Mouse (Mus musculus) CH12.LX (cell line): ENCODE data around the gene Ptpn14. TPM values are rescaled to one million over a fixed set of nuclear protein-coding genes. Genes with fewer than 3 reads are reported as not detected.

ENCODE experiments used
- DNase-seq: peaks from one replicate; pipeline ENCODE4 v3.0.0-alpha.2; 2013; ENCODE audit errors: extremely low read depth
- H3K27ac ChIP-seq: 2 replicates; pipeline ENCODE4 v1.5.1; 2012; ENCODE audit warnings: low read depth, mild to moderate bottlenecking, control low read depth, moderate library complexity; ENCODE audit not compliant: insufficient read depth
- H3K27me3 ChIP-seq: replicated peaks from 2 replicates; pipeline ENCODE3; 2012; ENCODE audit warnings: inconsistent platforms
- H3K36me3 ChIP-seq, 2 experiments: replicated peaks in 1 of 2; 2 replicates each; pipeline versions ENCODE3 to v1.6.1; 2012; ENCODE audit warnings: inconsistent platforms in 1 of 2, low read length in 1 of 2, mild to moderate bottlenecking in 1 of 2, mixed read lengths in 1 of 2, moderate library complexity in 1 of 2; ENCODE audit not compliant: control insufficient read depth in 1 of 2, insufficient read depth in 1 of 2
- H3K4me1 ChIP-seq, 2 experiments: 2 replicates each; pipeline ENCODE4 v1.6.1; 2012; ENCODE audit warnings: inconsistent platforms in 1 of 2, moderate library complexity in 1 of 2; ENCODE audit not compliant: insufficient read depth in 2 of 2, control insufficient read depth in 1 of 2
- H3K4me2 ChIP-seq: 2 replicates; pipeline ENCODE4 v1.6.1; 2012; ENCODE audit warnings: low read depth, mild to moderate bottlenecking, control low read depth; ENCODE audit not compliant: poor library complexity, insufficient read depth, severe bottlenecking
- H3K4me3 ChIP-seq, 3 experiments: fragments of 150-350 bp in 1 of 3; sonication (generic) in 1 of 3; replicated peaks in 1 of 3; 2 replicates each; pipeline versions ENCODE3 to v1.5.1; 2011 to 2012; ENCODE audit warnings: low read depth in 2 of 3, low read length in 2 of 3, mild to moderate bottlenecking in 2 of 3, moderate library complexity in 2 of 3, control low read depth in 1 of 3, improper control_type of control experiment in 1 of 3, inconsistent platforms in 1 of 3, mixed read lengths in 1 of 3; ENCODE audit not compliant: poor library complexity in 1 of 3
- H3K79me2 ChIP-seq: replicated peaks from 2 replicates; pipeline ENCODE4 v1.6.1; 2012; ENCODE audit warnings: mild to moderate bottlenecking, moderate library complexity; ENCODE audit not compliant: control insufficient read depth, poor library complexity, insufficient read depth, severe bottlenecking; ENCODE audit errors: extremely low read depth
- H3K9ac ChIP-seq: 2 replicates; pipeline ENCODE4 v1.6.1; 2012; ENCODE audit warnings: low read depth, mild to moderate bottlenecking, control low read depth, moderate library complexity; ENCODE audit not compliant: insufficient read depth
- H3K9me3 ChIP-seq: replicated peaks from 2 replicates; pipeline ENCODE3; 2012; ENCODE audit warnings: low read length, inconsistent platforms, mixed read lengths
- BHLHE40 ChIP-seq: IDR thresholded peaks from 2 replicates; pipeline ENCODE4 v1.6.1; 2011; ENCODE audit warnings: mild to moderate bottlenecking, low read depth, low read length, improper control_type of control experiment
- CHD2 ChIP-seq: IDR thresholded peaks from 2 replicates; pipeline ENCODE4 v1.6.1; 2011; ENCODE audit warnings: low read length, improper control_type of control experiment
- CTCF ChIP-seq, 2 experiments: IDR thresholded peaks in 1 of 2; conservative IDR thresholded peaks in 1 of 2; 2 replicates each; pipeline ENCODE4 v1.5.1; 2011 to 2012; ENCODE audit warnings: low read depth in 2 of 2, low read length in 2 of 2, improper control_type of control experiment in 1 of 2, inconsistent platforms in 1 of 2, mild to moderate bottlenecking in 1 of 2, moderate library complexity in 1 of 2
- ELF1 ChIP-seq: IDR thresholded peaks from 2 replicates; pipeline ENCODE4 v1.6.1; 2014; ENCODE audit warnings: low read depth, mild to moderate bottlenecking, inconsistent platforms, low read length, improper control_type of control experiment
- GABPA ChIP-seq: IDR thresholded peaks from 2 replicates; pipeline ENCODE4 v1.6.1; 2012; ENCODE audit warnings: low read depth, low read length, improper control_type of control experiment, inconsistent platforms; ENCODE audit not compliant: insufficient replicate concordance
- HCFC1 ChIP-seq: IDR thresholded peaks from 2 replicates; pipeline ENCODE4 v1.6.1; 2012; ENCODE audit warnings: low read depth, mild to moderate bottlenecking, inconsistent platforms, low read length, improper control_type of control experiment
- JUND ChIP-seq: conservative IDR thresholded peaks from 2 replicates; pipeline ENCODE4 v1.6.1; 2011; ENCODE audit warnings: low read depth, low read length, improper control_type of control experiment
- KAT2A ChIP-seq: IDR thresholded peaks from 2 replicates; pipeline ENCODE4 v1.6.1; 2012; ENCODE audit warnings: low read length, improper control_type of control experiment, inconsistent platforms; ENCODE audit not compliant: insufficient replicate concordance
- MAX ChIP-seq: IDR thresholded peaks from 2 replicates; pipeline ENCODE4 v1.6.1; 2011; ENCODE audit warnings: low read length, improper control_type of control experiment
- MAZ ChIP-seq: IDR thresholded peaks from 2 replicates; pipeline ENCODE4 v1.6.1; 2012; ENCODE audit warnings: low read depth, mild to moderate bottlenecking, inconsistent platforms, low read length, improper control_type of control experiment, moderate library complexity
- MXI1 ChIP-seq: IDR thresholded peaks from 2 replicates; pipeline ENCODE4 v1.6.1; 2011; ENCODE audit warnings: mild to moderate bottlenecking, low read depth, low read length, improper control_type of control experiment
- MYC ChIP-seq: IDR thresholded peaks from 2 replicates; pipeline ENCODE4 v1.6.1; 2011; ENCODE audit warnings: low read depth, mild to moderate bottlenecking, improper control_type of control experiment, low read length
- NELFE ChIP-seq: IDR thresholded peaks from 2 replicates; pipeline ENCODE4 v1.6.1; 2011; ENCODE audit warnings: low read depth, low read length, improper control_type of control experiment
- PAX5 ChIP-seq: IDR thresholded peaks from 2 replicates; pipeline ENCODE4 v1.6.1; 2012; ENCODE audit warnings: low read length, inconsistent platforms, mixed read lengths
- POLR2A ChIP-seq: IDR thresholded peaks from 2 replicates; pipeline ENCODE4 v1.6.1; 2011; ENCODE audit warnings: low read depth, mild to moderate bottlenecking, improper control_type of control experiment, low read length
- RAD21 ChIP-seq: IDR thresholded peaks from 2 replicates; pipeline ENCODE4 v1.6.1; 2011; ENCODE audit warnings: low read depth, mild to moderate bottlenecking, low read length, improper control_type of control experiment, moderate library complexity
- RCOR1 ChIP-seq: conservative IDR thresholded peaks from 2 replicates; pipeline ENCODE4 v1.6.1; 2012; ENCODE audit warnings: low read depth, mild to moderate bottlenecking, inconsistent platforms, low read length, improper control_type of control experiment
- SIN3A ChIP-seq: IDR thresholded peaks from 2 replicates; pipeline ENCODE4 v1.6.1; 2012; ENCODE audit warnings: low read length, improper control_type of control experiment, inconsistent platforms
- SMC3 ChIP-seq: IDR thresholded peaks from 2 replicates; pipeline ENCODE4 v1.6.1; 2011; ENCODE audit warnings: low read depth, low read length, improper control_type of control experiment
- TCF12 ChIP-seq: IDR thresholded peaks from 2 replicates; pipeline ENCODE4 v1.6.1; 2014; ENCODE audit warnings: low read depth, mild to moderate bottlenecking, inconsistent platforms, low read length, improper control_type of control experiment
- UBTF ChIP-seq: IDR thresholded peaks from 2 replicates; pipeline ENCODE4 v1.6.1; 2012; ENCODE audit warnings: low read depth, mild to moderate bottlenecking, inconsistent platforms, low read length, improper control_type of control experiment, moderate library complexity
- ZKSCAN1 ChIP-seq: IDR thresholded peaks from 2 replicates; pipeline ENCODE4 v1.6.1; 2012; ENCODE audit warnings: low read depth, inconsistent platforms, low read length, improper control_type of control experiment, borderline replicate concordance
- ZMIZ1 ChIP-seq: IDR thresholded peaks from 2 replicates; pipeline ENCODE4 v1.6.1; 2012; ENCODE audit warnings: low read depth, mild to moderate bottlenecking, inconsistent platforms, low read length, improper control_type of control experiment
- ZNF384 ChIP-seq: IDR thresholded peaks from 2 replicates; pipeline ENCODE4 v1.6.1; 2012; ENCODE audit warnings: low read depth, low read length, improper control_type of control experiment, inconsistent platforms
- dilution Hi-C: fragments of 300-500 bp; cut with MboI; formaldehyde crosslinking; loops from 2 replicates; pipeline ENCODE4 v1.14.3; 2020; ENCODE audit warnings: low sequenced_read_pairs; ENCODE audit not compliant: extremely low pct_unique_long_range_greater_than_20kb, extremely low pct_ligation_motif_present
- in situ Hi-C: fragments of 300-500 bp; cut with MboI; formaldehyde crosslinking; loops from 3 replicates; pipeline ENCODE4 v1.14.3; 2019; ENCODE audit warnings: low sequenced_read_pairs, low pct_ligation_motif_present, low pct_unique_long_range_greater_than_20kb, mixed read lengths
- polyA plus RNA-seq: library from polyadenylated mRNA; unstranded; fragments of >175 nt; gene quantifications from 2 replicates; pipeline ENCODE4 v1.2.1, GENCODE M21; 2012; ENCODE audit warnings: low read depth; ENCODE audit not compliant: insufficient read length
- total RNA-seq, 2 experiments: library from RNA; depleted of rRNA; stranded (reverse); fragments of 300-350 nt in 1 of 2; fragments of >200 nt in 1 of 2; gene quantifications; 2 replicates each; pipeline ENCODE4 v1.2.3; 2012 to 2014

The Ptpn14 gene
- total and polyA plus RNA-seq, 3 experiments = under 0.01 to 0.10 TPM; not detected in 1

DNA sequence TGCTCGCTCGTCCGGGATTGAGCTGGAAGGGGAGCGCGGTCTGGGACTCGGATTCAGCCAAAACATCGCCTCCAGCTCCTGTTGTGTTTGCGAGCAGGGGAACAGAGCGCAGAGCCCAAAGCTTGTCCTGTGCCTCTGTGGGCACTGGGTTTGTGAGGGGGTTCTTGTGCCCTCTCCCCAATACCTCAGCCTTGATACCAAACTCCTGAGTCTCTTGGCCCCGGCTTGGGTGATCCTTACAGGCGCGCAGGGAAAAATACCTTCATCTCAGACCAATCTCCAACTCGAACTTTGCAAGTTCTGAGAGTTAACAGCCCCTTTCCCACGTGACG, 682 bp downstream of the Ptpn14 start:
- H3K9ac ChIP-seq = no peak overlapping the region

DNA sequence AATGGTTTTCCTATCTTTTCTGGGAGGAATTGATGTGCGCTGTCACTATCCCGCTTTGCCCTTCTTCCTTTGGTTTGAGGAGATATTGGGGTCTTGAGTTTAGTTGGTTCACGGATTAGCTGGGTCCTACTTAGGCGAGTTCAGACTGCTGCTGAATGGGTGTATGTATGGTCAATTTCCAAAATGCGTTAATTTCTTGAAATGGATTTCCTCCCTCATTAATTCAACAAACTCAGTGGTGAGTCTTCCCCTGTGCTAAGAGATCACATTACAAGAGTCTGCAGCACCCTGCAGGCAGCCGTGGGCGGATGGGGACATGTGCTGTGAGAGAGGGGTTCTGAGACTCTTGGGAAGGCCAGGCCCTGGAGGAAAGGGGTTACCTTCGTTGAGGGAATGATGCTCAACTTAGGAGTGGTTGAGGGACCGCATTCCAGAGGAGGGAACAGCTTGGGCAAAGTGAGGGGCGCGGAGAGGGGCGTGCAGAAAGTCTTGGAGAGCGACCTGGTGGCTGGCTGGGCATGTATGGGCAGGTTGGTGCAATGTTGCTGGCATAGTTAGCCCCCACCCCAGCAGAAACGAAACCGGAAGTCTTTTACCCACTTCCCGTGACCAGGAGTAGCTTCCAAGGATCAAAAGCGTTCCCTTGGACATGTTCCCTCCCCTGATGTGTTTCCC, 1.2 kb downstream of the Ptpn14 start:
- Histone ChIP-seq H3K79me2 (no peaks in the 10 kb centered on the region), H3K4me1 (peaks cover 0 to 15% of the 10 kb centered on the region in 2 experiments; a peak in 2 of 4 replicates), H3K9me3 (peaks cover 8% of the 10 kb centered on the region), H3K4me3 (no peak overlapping the region), H3K27me3 (no peaks in the 10 kb centered on the region), H3K27ac (no peak overlapping the region), H3K9ac (no peak overlapping the region), H3K4me2 (no peak overlapping the region), H3K36me3 (no peaks in the 10 kb centered on the region)
- in situ Hi-C loops = no loop called here
- DNase-seq = no peak
- dilution Hi-C loops = no loop called here
- no peak for TF ChIP-seq ZNF384
- no peak for TF ChIP-seq KAT2A
- TF ChIP-seq UBTF = no peak
- no peak for TF ChIP-seq MAX
- TF ChIP-seq CTCF (conservative IDR thresholded peaks at IDR 0.05 in 1 of 2, IDR thresholded peaks at IDR 0.05 in 1 of 2; ENCODE audit: low read depth in 2 of 2, low read length in 2 of 2) = no peak
- TF ChIP-seq POLR2A = no peak
- TF ChIP-seq JUND = no peak
- TF ChIP-seq MAZ = no peak
- no peak for TF ChIP-seq MYC

More for the DNA sequence above, 682 bp downstream of the Ptpn14 start:
- Histone ChIP-seq H3K27ac (no peak overlapping the region), H3K4me3 (no peak overlapping the region), H3K27me3 (no peaks in the 10 kb centered on the region), H3K79me2 (no peaks in the 10 kb centered on the region), H3K36me3 (no peaks in the 10 kb centered on the region), H3K4me2 (no peak overlapping the region), H3K9me3 (peaks cover 8% of the 10 kb centered on the region), H3K4me1 (peaks cover 0 to 15% of the 10 kb centered on the region in 2 experiments; a peak in 2 of 4 replicates)
- DNase-seq = no peak
- in situ Hi-C loops = no loop called here
- TF ChIP-seq TCF12 (no peak), RAD21 (no peak), ZKSCAN1 (no peak), UBTF (no peak), CHD2 (no peak), BHLHE40 (no peak), ZNF384 (no peak), RCOR1 (no peak), NELFE (no peak), ZMIZ1 (no peak), SIN3A (no peak), GABPA (no peak), PAX5 (no peak), MXI1 (no peak), ELF1 (no peak), SMC3 (no peak), HCFC1 (no peak), MAZ (no peak)
- dilution Hi-C loops = no loop called here
